Mouse (Mus musculus): ENCODE data around the gene Mafb.

- TF ChIP-seq CTCF (IDR thresholded peaks at IDR 0.05; ENCODE audit: control insufficient read depth, insufficient read depth, low read length) (no peak), POLR2A (IDR thresholded peaks at IDR 0.05; ENCODE audit: borderline replicate concordance, control insufficient read depth, low read depth, low read length) (no peak)
Observed at GRCm38 (mm10) chr2:160327716-160328115, 39.1 kb downstream of the Mafb start.

All from bone marrow, adult 2 months (tissue).